Mouse (Mus musculus) neural tube, embryonic 14.5 days (tissue): Measurements from ENCODE around the gene Clcf1. TPM values are rescaled to one million over a fixed set of nuclear protein-coding genes. Genes with fewer than 3 reads are reported as not detected.
"Not testable (repeated sequence)": the region's sequence is repeated elsewhere in the genome, so short reads cannot be mapped to it uniquely, and the experiment has no call there.

Experiments used
- ATAC-seq: fragments of 200-750 bp; cut with Nextera tagmentation; 2 replicates; pipeline ENCODE4 v1.8.0; 2017; ENCODE audit warnings: low read depth, mild to moderate bottlenecking, moderate TSS enrichment, moderate library complexity
- H3K27ac ChIP-seq: fragments of 300-500 bp; sonication (generic); 2 replicates; pipeline ENCODE4 v1.5.1; 2014; ENCODE audit warnings: low read depth, mild to moderate bottlenecking, control low read depth, low read length, moderate library complexity, mixed read lengths
- H3K27me3 ChIP-seq: fragments of 300-500 bp; sonication (generic); 2 replicates; pipeline ENCODE4 v1.6.1; 2014; ENCODE audit warnings: low read length; ENCODE audit not compliant: control insufficient read depth, insufficient read depth
- H3K36me3 ChIP-seq: fragments of 300-500 bp; sonication (generic); 2 replicates; pipeline ENCODE4 v1.6.1; 2014; ENCODE audit warnings: low read length, mixed read lengths; ENCODE audit not compliant: control insufficient read depth, insufficient read depth
- H3K4me1 ChIP-seq: fragments of 300-500 bp; sonication (generic); 2 replicates; pipeline ENCODE4 v1.6.1; 2014; ENCODE audit warnings: low read length; ENCODE audit not compliant: control insufficient read depth, insufficient read depth
- H3K4me2 ChIP-seq: fragments of 300-500 bp; sonication (generic); 2 replicates; pipeline ENCODE4 v1.6.1; 2014; ENCODE audit warnings: mild to moderate bottlenecking, low read depth, low read length, control low read depth
- H3K4me3 ChIP-seq: fragments of 300-500 bp; sonication (generic); 2 replicates; pipeline ENCODE4 v1.5.1; 2014; ENCODE audit warnings: low read depth, low read length, control low read depth, mixed read lengths
- H3K9ac ChIP-seq: fragments of 300-500 bp; sonication (generic); replicated peaks from 2 replicates; pipeline ENCODE4 v1.6.1; 2014; ENCODE audit warnings: low read depth, mild to moderate bottlenecking, control low read depth, low read length, mixed read lengths
- H3K9me3 ChIP-seq: fragments of 300-500 bp; sonication (generic); 2 replicates; pipeline ENCODE4 v1.6.1; 2016; ENCODE audit warnings: low read length; ENCODE audit not compliant: control insufficient read depth
- WGBS: fragments of 180-500 bp; shearing (Covaris S2); extraction: QIAGEN DNeasy Blood & Tissue Kit; methylation state at CpG from one replicate; pipeline ENCODE4 v1.1.7; 2014; 5-methylcytosine and 5-hydroxymethylcytosine counted together
- polyA plus RNA-seq: library from polyadenylated mRNA; unstranded; fragments of >200 nt; fragmentation: Nextera tagmentation; extraction: Ambion mirVana; gene quantifications from 2 replicates; pipeline ENCODE4 v1.2.1, GENCODE M21; 2014

The Clcf1 gene
- polyA plus RNA-seq, 1 experiment from 2014 or later = 0.78 TPM

- H3K36me3 ChIP-seq, H3K9ac ChIP-seq, H3K4me3 ChIP-seq, H3K4me1 ChIP-seq, H3K27me3 ChIP-seq, H3K9me3 ChIP-seq, H3K27ac ChIP-seq, H3K4me2 ChIP-seq, ATAC-seq: not testable (repeated sequence)
- WGBS = 65% methylated on average over 1 of the region's 1 CpGs
These were observed 34.6 kb downstream of the Clcf1 start for GRCm38 (mm10) chr19:4248683-4249082.

GRCm38 (mm10) chr19:4254230-4254629, 40.2 kb downstream of the Clcf1 start:
- Histone ChIP-seq H3K4me1 (0 out of 2 replicates have a peak, but pooled peaks cover 2% of the 10 kb centered on the region), H3K4me2 (no peak overlapping the region), H3K9me3 (no peaks in the 10 kb centered on the region), H3K27me3 (no peaks in the 10 kb centered on the region), H3K36me3 (no peaks in the 10 kb centered on the region), H3K27ac (no peak overlapping the region), H3K4me3 (no peak overlapping the region), H3K9ac (no peak overlapping the region)
- ATAC-seq = no peak
- WGBS = 92% methylated on average over 7 of the region's 7 CpGs

- ATAC-seq = no peak
- WGBS = 75% methylated on average over 11 of the region's 11 CpGs
These were observed 41.6 kb downstream of the Clcf1 start for GRCm38 (mm10) chr19:4255583-4256162.

GRCm38 (mm10) chr19:4257216-4257896, 43.3 kb downstream of the Clcf1 start:
- H3K27me3 ChIP-seq = no peaks in the 10 kb centered on the region
- H3K4me2 ChIP-seq = peak overlapping the region; percentile 84
- peak; percentile 93 for ATAC-seq
- H3K27ac ChIP-seq = no peak overlapping the region
- no peaks in the 10 kb centered on the region for H3K9me3 ChIP-seq
- no peaks in the 10 kb centered on the region for H3K36me3 ChIP-seq
- 0 out of 2 replicates have a peak, but pooled peaks cover 2% of the 10 kb centered on the region for H3K4me1 ChIP-seq
- under 1% methylated on average over 41 of the region's 41 CpGs for WGBS
- peak overlapping the region; percentile 50 for H3K9ac ChIP-seq
- peak overlapping the region; percentile 51 for H3K4me3 ChIP-seq

More at GRCm38 (mm10) chr19:4255583-4256162, 41.6 kb downstream of the Clcf1 start:
- no peaks in the 10 kb centered on the region for H3K36me3 ChIP-seq
- no peaks in the 10 kb centered on the region for H3K9me3 ChIP-seq
- no peak overlapping the region for H3K9ac ChIP-seq
- H3K27me3 ChIP-seq = no peaks in the 10 kb centered on the region
- H3K4me1 ChIP-seq = 0 out of 2 replicates have a peak, but pooled peaks cover 2% of the 10 kb centered on the region
- H3K4me3 ChIP-seq = no peak overlapping the region
- no peak overlapping the region for H3K4me2 ChIP-seq
- H3K27ac ChIP-seq = no peak overlapping the region

- 17% methylated on average over 12 of the region's 12 CpGs for WGBS
- H3K27ac ChIP-seq = no peak overlapping the region
- H3K36me3 ChIP-seq = no peaks in the 10 kb centered on the region
- peak overlapping the region; percentile 25; the same call in 1 of the 2 replicates for H3K9ac ChIP-seq
- H3K4me2 ChIP-seq = peak overlapping the region; percentile 84
- H3K27me3 ChIP-seq = no peaks in the 10 kb centered on the region
- no peak for ATAC-seq
- 0 out of 2 replicates have a peak, but pooled peaks cover 2% of the 10 kb centered on the region for H3K4me1 ChIP-seq
- peak overlapping the region; percentile 51 for H3K4me3 ChIP-seq
- H3K9me3 ChIP-seq = no peaks in the 10 kb centered on the region
These were observed 43.8 kb downstream of the Clcf1 start for GRCm38 (mm10) chr19:4257897-4258252.

GRCm38 (mm10) chr19:4261038-4261698, 47.1 kb downstream of the Clcf1 start:
- Histone ChIP-seq H3K27ac (no peak overlapping the region), H3K27me3 (no peaks in the 10 kb centered on the region), H3K36me3 (no peaks in the 10 kb centered on the region), H3K9ac (no peak overlapping the region), H3K4me3 (no peak overlapping the region), H3K4me1 (0 out of 2 replicates have a peak, but pooled peaks cover 2% of the 10 kb centered on the region), H3K9me3 (no peaks in the 10 kb centered on the region), H3K4me2 (no peak overlapping the region)
- no peak for ATAC-seq
- WGBS = 62% methylated on average over 8 of the region's 8 CpGs

- H3K9me3 ChIP-seq = no peaks in the 10 kb centered on the region
- H3K27ac ChIP-seq = no peak overlapping the region
- H3K9ac ChIP-seq = no peak overlapping the region
- no peaks in the 10 kb centered on the region for H3K4me1 ChIP-seq
- no peak overlapping the region for H3K4me2 ChIP-seq
- no peaks in the 10 kb centered on the region for H3K27me3 ChIP-seq
- no peak for ATAC-seq
- 73% methylated on average over 6 of the region's 6 CpGs for WGBS
- no peak overlapping the region for H3K4me3 ChIP-seq
- H3K36me3 ChIP-seq = no peaks in the 10 kb centered on the region
These were observed 48.7 kb downstream of the Clcf1 start for GRCm38 (mm10) chr19:4262756-4263155.

- WGBS = 73% methylated on average over 14 of the region's 14 CpGs
- no peaks in the 10 kb centered on the region for H3K9me3 ChIP-seq
- no peak for ATAC-seq
- no peaks in the 10 kb centered on the region; the same call in 1 of the 2 replicates for H3K4me1 ChIP-seq
- no peak overlapping the region for H3K4me2 ChIP-seq
- no peak overlapping the region for H3K9ac ChIP-seq
- H3K27ac ChIP-seq = no peak overlapping the region
- H3K27me3 ChIP-seq = no peaks in the 10 kb centered on the region
- no peak overlapping the region for H3K4me3 ChIP-seq
- H3K36me3 ChIP-seq = no peaks in the 10 kb centered on the region
These were observed 49.7 kb downstream of the Clcf1 start for GRCm38 (mm10) chr19:4263702-4264101.
